Mouse (Mus musculus) megakaryocyte, embryonic 14.5 days (primary cell): ENCODE measurements around the gene Spdef.

ENCODE experiments used
- FLI1 ChIP-seq: IDR thresholded peaks from 2 replicates; pipeline ENCODE4 v1.6.1; 2012; ENCODE audit warnings: low read length, inconsistent platforms, mixed read lengths
- GATA1 ChIP-seq: IDR thresholded peaks from 3 replicates; pipeline ENCODE4 v1.6.1; 2012; ENCODE audit warnings: mixed read lengths, low read length, inconsistent platforms, borderline replicate concordance

DNA sequence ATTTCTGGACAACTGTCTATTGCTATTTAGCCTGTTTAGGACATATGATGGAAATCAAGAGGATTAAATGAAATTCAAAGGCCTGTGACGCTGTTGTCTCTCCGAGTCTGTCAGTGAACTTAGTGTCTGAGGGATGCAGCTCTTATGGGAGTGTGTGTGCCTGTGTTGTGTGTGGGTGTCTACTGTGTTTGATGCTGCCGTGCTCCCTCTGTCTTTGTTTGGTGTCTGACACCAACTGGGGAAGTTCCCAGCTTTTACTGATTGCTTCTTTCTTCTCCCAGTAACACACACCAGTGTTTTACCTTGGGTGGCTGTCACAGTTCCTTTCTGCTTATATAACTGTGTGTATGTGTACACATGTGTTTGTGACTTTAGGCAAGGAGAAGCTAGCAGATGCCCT, 45.4 kb upstream of the Spdef start:
- no peak for TF ChIP-seq GATA1
- no peak for TF ChIP-seq FLI1
